Mouse (Mus musculus) spleen, adult 2 months (tissue): Measurements from ENCODE around the gene Ascl3. TPM values are rescaled to one million over a fixed set of nuclear protein-coding genes. Genes with fewer than 3 reads are reported as not detected.

Experiments used
- DNase-seq, 2 experiments: peaks; one replicate each; pipeline versions ENCODE4 v3.0.0 to v3.0.0-alpha.2; 2012 to 2021; ENCODE audit warnings: low spot score in 2 of 2, low read depth in 1 of 2
- H3K27ac ChIP-seq: fragments of 200-500 bp; 2 replicates; pipeline ENCODE4 v1.5.1; 2012; ENCODE audit warnings: low read length, inconsistent platforms; ENCODE audit not compliant: insufficient read depth
- H3K27me3 ChIP-seq: fragments of 200-500 bp; 2 replicates; pipeline ENCODE4 v1.6.1; 2012; ENCODE audit warnings: mild to moderate bottlenecking, moderate library complexity, low read length, inconsistent platforms; ENCODE audit not compliant: control insufficient read depth, insufficient read depth
- H3K36me3 ChIP-seq: fragments of 200-500 bp; 2 replicates; pipeline ENCODE4 v1.6.1; 2012; ENCODE audit warnings: mild to moderate bottlenecking, low read length, inconsistent platforms; ENCODE audit not compliant: control insufficient read depth, insufficient read depth
- H3K4me1 ChIP-seq: fragments of 200-500 bp; 2 replicates; pipeline ENCODE4 v1.6.1; 2011; ENCODE audit warnings: inconsistent platforms; ENCODE audit not compliant: control insufficient read depth, insufficient read depth, insufficient read length
- H3K4me3 ChIP-seq: fragments of 200-500 bp; 2 replicates; pipeline ENCODE4 v1.5.1; 2011; ENCODE audit warnings: mild to moderate bottlenecking, inconsistent platforms; ENCODE audit not compliant: insufficient read depth, insufficient read length; ENCODE audit errors: extremely low read depth
- CTCF ChIP-seq: fragments of 200-500 bp; IDR thresholded peaks from 2 replicates; pipeline ENCODE4 v1.5.1; 2011; ENCODE audit warnings: mild to moderate bottlenecking, inconsistent platforms; ENCODE audit not compliant: insufficient read depth, insufficient read length, insufficient replicate concordance; ENCODE audit errors: extremely low read depth
- POLR2A ChIP-seq: fragments of 200-500 bp; IDR thresholded peaks from 2 replicates; pipeline ENCODE4 v1.6.1; 2011; ENCODE audit warnings: low read depth, low read length, inconsistent platforms
- WGBS: fragments of 180-500 bp; shearing (Covaris S2); methylation state at CpG from one replicate; pipeline ENCODE4 v1.1.7; 2018; 5-methylcytosine and 5-hydroxymethylcytosine counted together
- polyA plus RNA-seq: library from polyadenylated mRNA; depleted of rRNA; stranded (reverse); fragments of >200 nt; gene quantifications from 2 replicates; pipeline ENCODE4 v1.2.3, GENCODE M21; 2012; rRNA removed

The Ascl3 gene
- polyA plus RNA-seq, 1 experiment: 0.16 TPM

DNA sequence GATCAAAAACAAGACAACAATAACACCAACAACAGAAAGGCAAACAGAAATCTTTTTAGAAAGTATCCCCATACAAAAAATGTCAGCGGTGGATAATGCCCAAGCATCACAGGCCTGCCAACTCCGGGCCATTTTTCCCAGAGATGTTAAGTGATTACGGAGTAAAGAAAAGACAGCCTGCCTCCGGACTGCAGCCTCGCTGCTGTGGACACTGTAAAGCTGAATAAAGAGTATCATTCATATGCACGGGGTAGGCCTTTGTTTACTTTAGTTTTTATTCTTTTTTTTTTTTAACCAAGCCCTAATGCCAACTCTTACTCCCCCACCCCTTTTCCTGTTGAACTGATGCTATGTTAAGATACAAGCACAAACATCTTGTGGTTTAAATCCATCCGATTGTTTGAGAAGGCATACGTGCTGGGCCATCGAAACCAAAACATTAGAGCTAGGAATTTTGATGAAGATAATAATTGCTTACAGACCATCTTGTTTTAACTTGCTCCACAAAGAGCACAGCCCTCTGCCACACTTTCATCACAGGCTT is 44.9 kb downstream of the Ascl3 start:
- DNase-seq: no peak
- H3K4me3 ChIP-seq: no peak overlapping the region
- no peaks in the 10 kb centered on the region for H3K36me3 ChIP-seq
- 72% methylated on average over 9 of the region's 9 CpGs for WGBS
- H3K27me3 ChIP-seq: no peaks in the 10 kb centered on the region
- H3K4me1 ChIP-seq: no peaks in the 10 kb centered on the region
- no peak overlapping the region for H3K27ac ChIP-seq
- no peak for TF ChIP-seq CTCF

DNA sequence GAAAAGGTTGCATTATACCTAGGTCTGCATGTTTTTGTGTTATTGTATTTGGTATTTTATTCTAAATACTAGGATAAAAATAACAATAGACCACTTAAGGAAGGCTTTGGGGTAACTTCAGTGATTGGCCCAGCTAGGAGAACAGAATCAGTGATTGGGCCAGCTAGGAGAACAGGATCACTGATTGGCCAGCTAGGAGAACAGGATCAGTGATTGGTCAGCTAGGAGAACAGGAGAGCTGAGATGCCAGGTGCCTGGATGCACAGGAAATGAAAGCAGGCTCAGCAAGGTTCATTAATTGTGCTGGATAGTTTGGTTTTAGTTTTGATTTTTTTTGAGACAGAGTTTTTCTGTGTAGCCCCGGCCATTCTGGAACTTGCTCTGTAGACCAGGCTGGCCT is 50.6 kb downstream of the Ascl3 start:
- no peaks in the 10 kb centered on the region for H3K4me1 ChIP-seq
- 83% methylated on average over 1 of the region's 1 CpGs for WGBS
- TF ChIP-seq POLR2A: no peak
- TF ChIP-seq CTCF: no peak
- H3K36me3 ChIP-seq: no peaks in the 10 kb centered on the region
- H3K27me3 ChIP-seq: no peaks in the 10 kb centered on the region
- no peak overlapping the region for H3K4me3 ChIP-seq
- no peak for DNase-seq
- H3K27ac ChIP-seq: no peak overlapping the region

DNA sequence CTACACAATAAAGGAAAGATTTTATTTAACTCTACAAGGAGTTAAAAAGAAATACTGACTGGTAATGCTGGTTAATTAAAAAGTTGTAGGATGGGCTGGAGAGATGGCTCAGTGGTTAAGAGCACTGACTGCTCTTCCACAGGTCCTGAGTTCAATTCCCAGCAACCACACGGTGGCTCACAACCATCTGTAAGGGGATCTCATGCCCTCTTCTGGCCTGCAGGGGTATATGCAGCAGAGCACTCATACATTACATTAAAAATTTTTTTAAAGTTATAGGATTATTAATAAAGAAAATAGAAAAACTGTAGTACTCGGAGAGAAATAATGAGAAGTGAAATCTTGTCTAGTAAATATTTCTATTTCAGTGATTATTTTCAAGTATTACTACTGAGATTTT is 51.2 kb downstream of the Ascl3 start:
- Histone ChIP-seq H3K27me3 (no peaks in the 10 kb centered on the region), H3K4me3 (no peak overlapping the region), H3K36me3 (no peaks in the 10 kb centered on the region), H3K27ac (no peak overlapping the region), H3K4me1 (no peaks in the 10 kb centered on the region)
- WGBS: 83% methylated on average over 2 of the region's 2 CpGs
- no peak for DNase-seq
- no peak for TF ChIP-seq CTCF
- TF ChIP-seq POLR2A: no peak

Other genes starting within 250 kb of the Ascl3 start
- gene Trim66, start 223.6 kb downstream of the Ascl3 start, polyA plus RNA-seq: 0.06 and 0.08 TPM in 2 replicates
- gene Rpl27a, start 212.6 kb downstream of the Ascl3 start, polyA plus RNA-seq: 448 and 545 TPM in 2 replicates
- gene St5, start 28.1 kb downstream of the Ascl3 start, polyA plus RNA-seq: 29.9 and 34.6 TPM in 2 replicates
- 6.9 and 9.0 TPM in 2 replicates for gene Akip1, start 28.0 kb downstream of the Ascl3 start, polyA plus RNA-seq
- gene BC051019, start 7.9 kb downstream of the Ascl3 start, polyA plus RNA-seq: 0.08 and 0.15 TPM in 2 replicates
- 18.3 and 24.5 TPM in 2 replicates for gene Tmem9b, start 21.1 kb upstream of the Ascl3 start, polyA plus RNA-seq
- gene Nrip3, start 50.3 kb upstream of the Ascl3 start, polyA plus RNA-seq: 0.38 and 0.67 TPM in 2 replicates
- gene Scube2, start 134.0 kb upstream of the Ascl3 start, polyA plus RNA-seq: 0.21 and 0.22 TPM in 2 replicates
- 49.8 and 57.1 TPM in 2 replicates for gene Dennd5a, start 228.7 kb upstream of the Ascl3 start, polyA plus RNA-seq